Mouse (Mus musculus): Measurements from ENCODE around the gene Slc15a5. TPM values are rescaled to one million over a fixed set of nuclear protein-coding genes. Genes with fewer than 3 reads are reported as not detected.

Slc15a5 gene
- polyA plus RNA-seq, 1 experiment from 2014 or later: not detected

GRCm38 (mm10) chr6:138037587-138037986, 42.1 kb downstream of the Slc15a5 start:
- Histone ChIP-seq H3K36me3 (ENCODE audit: control insufficient read depth, insufficient read depth, low read length) (no peaks in the 10 kb centered on the region), H3K9me3 (ENCODE audit: control insufficient read depth, low read length) (peaks cover 4% of the 10 kb centered on the region; the same call in 1 of the 2 replicates), H3K27me3 (replicated peaks; ENCODE audit: control insufficient read depth, insufficient read depth, low read length) (no peaks in the 10 kb centered on the region), H3K9ac (ENCODE audit: low read depth, low read length) (no peak overlapping the region), H3K27ac (ENCODE audit: low read length) (no peak overlapping the region), H3K4me1 (ENCODE audit: control insufficient read depth, insufficient read depth, low read length) (no peaks in the 10 kb centered on the region), H3K4me3 (ENCODE audit: low read length) (no peak overlapping the region), H3K4me2 (ENCODE audit: low read depth, low read length) (no peak overlapping the region)
- 88% methylated on average over 5 of the region's 5 CpGs for WGBS
- no peak for ATAC-seq

- Histone ChIP-seq H3K27me3 (replicated peaks; ENCODE audit: control insufficient read depth, insufficient read depth, low read length) (no peaks in the 10 kb centered on the region), H3K4me2 (ENCODE audit: low read depth, low read length) (no peak overlapping the region), H3K4me1 (ENCODE audit: control insufficient read depth, insufficient read depth, low read length) (no peaks in the 10 kb centered on the region), H3K9ac (ENCODE audit: low read depth, low read length) (no peak overlapping the region), H3K27ac (ENCODE audit: low read length) (no peak overlapping the region), H3K9me3 (ENCODE audit: control insufficient read depth, low read length) (peaks cover 4% of the 10 kb centered on the region; the same call in 1 of the 2 replicates), H3K36me3 (ENCODE audit: control insufficient read depth, insufficient read depth, low read length) (no peaks in the 10 kb centered on the region), H3K4me3 (ENCODE audit: low read length) (no peak overlapping the region)
- WGBS: 90% methylated on average over 12 of the region's 12 CpGs
- ATAC-seq: no peak
Measured at GRCm38 (mm10) chr6:138036891-138037290, 42.8 kb downstream of the Slc15a5 start.

GRCm38 (mm10) chr6:138016898-138017297, 62.8 kb downstream of the Slc15a5 start:
- Histone ChIP-seq H3K27ac (ENCODE audit: low read length) (no peak overlapping the region), H3K27me3 (replicated peaks; ENCODE audit: control insufficient read depth, insufficient read depth, low read length) (no peaks in the 10 kb centered on the region)

GRCm38 (mm10) chr6:138014976-138015674, 64.6 kb downstream of the Slc15a5 start:
- 83% methylated on average over 16 of the region's 16 CpGs for WGBS
- Histone ChIP-seq H3K9me3 (ENCODE audit: control insufficient read depth, low read length) (no peaks in the 10 kb centered on the region), H3K27me3 (replicated peaks; ENCODE audit: control insufficient read depth, insufficient read depth, low read length) (no peaks in the 10 kb centered on the region), H3K4me1 (ENCODE audit: control insufficient read depth, insufficient read depth, low read length) (no peaks in the 10 kb centered on the region), H3K4me3 (ENCODE audit: low read length) (no peak overlapping the region), H3K36me3 (ENCODE audit: control insufficient read depth, insufficient read depth, low read length) (no peaks in the 10 kb centered on the region), H3K4me2 (ENCODE audit: low read depth, low read length) (no peak overlapping the region), H3K27ac (ENCODE audit: low read length) (no peak overlapping the region), H3K9ac (ENCODE audit: low read depth, low read length) (no peak overlapping the region)
- ATAC-seq: no peak

More at GRCm38 (mm10) chr6:138016898-138017297, 62.8 kb downstream of the Slc15a5 start:
- Histone ChIP-seq H3K36me3 (ENCODE audit: control insufficient read depth, insufficient read depth, low read length) (no peaks in the 10 kb centered on the region), H3K9ac (ENCODE audit: low read depth, low read length) (no peak overlapping the region), H3K4me2 (ENCODE audit: low read depth, low read length) (no peak overlapping the region), H3K4me3 (ENCODE audit: low read length) (no peak overlapping the region), H3K4me1 (ENCODE audit: control insufficient read depth, insufficient read depth, low read length) (no peaks in the 10 kb centered on the region), H3K9me3 (ENCODE audit: control insufficient read depth, low read length) (no peaks in the 10 kb centered on the region)
- ATAC-seq: no peak

GRCm38 (mm10) chr6:138011955-138012354, 67.8 kb downstream of the Slc15a5 start:
- no peaks in the 10 kb centered on the region for H3K36me3 ChIP-seq (ENCODE audit: control insufficient read depth, insufficient read depth, low read length)
- no peak overlapping the region for H3K27ac ChIP-seq (ENCODE audit: low read length)
- H3K4me1 ChIP-seq (ENCODE audit: control insufficient read depth, insufficient read depth, low read length): no peaks in the 10 kb centered on the region
- WGBS: 92% methylated on average over 6 of the region's 6 CpGs
- H3K4me3 ChIP-seq (ENCODE audit: low read length): no peak overlapping the region
- H3K9me3 ChIP-seq (ENCODE audit: control insufficient read depth, low read length): no peaks in the 10 kb centered on the region
- no peaks in the 10 kb centered on the region for H3K27me3 ChIP-seq (replicated peaks; ENCODE audit: control insufficient read depth, insufficient read depth, low read length)
- H3K4me2 ChIP-seq (ENCODE audit: low read depth, low read length): no peak overlapping the region
- H3K9ac ChIP-seq (ENCODE audit: low read depth, low read length): no peak overlapping the region
- ATAC-seq: no peak

- Histone ChIP-seq H3K4me2 (ENCODE audit: low read depth, low read length) (no peak overlapping the region), H3K9ac (ENCODE audit: low read depth, low read length) (no peak overlapping the region), H3K27me3 (replicated peaks; ENCODE audit: control insufficient read depth, insufficient read depth, low read length) (no peaks in the 10 kb centered on the region), H3K27ac (ENCODE audit: low read length) (no peak overlapping the region), H3K4me1 (ENCODE audit: control insufficient read depth, insufficient read depth, low read length) (no peaks in the 10 kb centered on the region), H3K9me3 (ENCODE audit: control insufficient read depth, low read length) (no peaks in the 10 kb centered on the region), H3K4me3 (ENCODE audit: low read length) (no peak overlapping the region), H3K36me3 (ENCODE audit: control insufficient read depth, insufficient read depth, low read length) (no peaks in the 10 kb centered on the region)
- no peak for ATAC-seq
- 82% methylated on average over 6 of the region's 6 CpGs for WGBS
Measured at GRCm38 (mm10) chr6:138007705-138008104, 72.0 kb downstream of the Slc15a5 start.

GRCm38 (mm10) chr6:138006525-138007251, 73.0 kb downstream of the Slc15a5 start:
- Histone ChIP-seq H3K9ac (ENCODE audit: low read depth, low read length) (no peak overlapping the region), H3K36me3 (ENCODE audit: control insufficient read depth, insufficient read depth, low read length) (no peaks in the 10 kb centered on the region), H3K27me3 (replicated peaks; ENCODE audit: control insufficient read depth, insufficient read depth, low read length) (no peaks in the 10 kb centered on the region), H3K27ac (ENCODE audit: low read length) (no peak overlapping the region), H3K4me1 (ENCODE audit: control insufficient read depth, insufficient read depth, low read length) (no peaks in the 10 kb centered on the region), H3K9me3 (ENCODE audit: control insufficient read depth, low read length) (no peaks in the 10 kb centered on the region), H3K4me2 (ENCODE audit: low read depth, low read length) (no peak overlapping the region), H3K4me3 (ENCODE audit: low read length) (no peak overlapping the region)
- ATAC-seq: no peak
- WGBS: 82% methylated on average over 27 of the region's 27 CpGs

- Histone ChIP-seq H3K4me1 (ENCODE audit: control insufficient read depth, insufficient read depth, low read length) (no peaks in the 10 kb centered on the region), H3K9ac (ENCODE audit: low read depth, low read length) (no peak overlapping the region), H3K9me3 (ENCODE audit: control insufficient read depth, low read length) (no peaks in the 10 kb centered on the region), H3K4me2 (ENCODE audit: low read depth, low read length) (no peak overlapping the region), H3K27ac (ENCODE audit: low read length) (no peak overlapping the region), H3K36me3 (ENCODE audit: control insufficient read depth, insufficient read depth, low read length) (no peaks in the 10 kb centered on the region), H3K27me3 (replicated peaks; ENCODE audit: control insufficient read depth, insufficient read depth, low read length) (no peaks in the 10 kb centered on the region), H3K4me3 (ENCODE audit: low read length) (no peak overlapping the region)
- no peak for ATAC-seq
Measured at GRCm38 (mm10) chr6:137989853-137990252, 89.9 kb downstream of the Slc15a5 start.

GRCm38 (mm10) chr6:137985169-137985568, 94.5 kb downstream of the Slc15a5 start:
- Histone ChIP-seq H3K27me3 (replicated peaks; ENCODE audit: control insufficient read depth, insufficient read depth, low read length) (no peaks in the 10 kb centered on the region), H3K9ac (ENCODE audit: low read depth, low read length) (no peak overlapping the region), H3K36me3 (ENCODE audit: control insufficient read depth, insufficient read depth, low read length) (no peaks in the 10 kb centered on the region), H3K27ac (ENCODE audit: low read length) (no peak overlapping the region), H3K4me2 (ENCODE audit: low read depth, low read length) (no peak overlapping the region), H3K4me3 (ENCODE audit: low read length) (no peak overlapping the region), H3K9me3 (ENCODE audit: control insufficient read depth, low read length) (no peaks in the 10 kb centered on the region), H3K4me1 (ENCODE audit: control insufficient read depth, insufficient read depth, low read length) (no peaks in the 10 kb centered on the region)
- no peak for ATAC-seq
- WGBS: 84% methylated on average over 6 of the region's 6 CpGs

All from intestine, embryonic 16.5 days (tissue).